Mouse (Mus musculus) heart, postnatal 0 days (tissue): ENCODE data around the gene Plaur.

ENCODE experiments used
- CTCF ChIP-seq: IDR thresholded peaks from 2 replicates; pipeline ENCODE4 v1.5.1; 2016; ENCODE audit warnings: antibody characterized with exemption, control low read depth, low read depth
- EP300 ChIP-seq: IDR thresholded peaks from 2 replicates; pipeline ENCODE4 v1.6.1; 2016; ENCODE audit warnings: antibody characterized with exemption, low read depth

DNA sequence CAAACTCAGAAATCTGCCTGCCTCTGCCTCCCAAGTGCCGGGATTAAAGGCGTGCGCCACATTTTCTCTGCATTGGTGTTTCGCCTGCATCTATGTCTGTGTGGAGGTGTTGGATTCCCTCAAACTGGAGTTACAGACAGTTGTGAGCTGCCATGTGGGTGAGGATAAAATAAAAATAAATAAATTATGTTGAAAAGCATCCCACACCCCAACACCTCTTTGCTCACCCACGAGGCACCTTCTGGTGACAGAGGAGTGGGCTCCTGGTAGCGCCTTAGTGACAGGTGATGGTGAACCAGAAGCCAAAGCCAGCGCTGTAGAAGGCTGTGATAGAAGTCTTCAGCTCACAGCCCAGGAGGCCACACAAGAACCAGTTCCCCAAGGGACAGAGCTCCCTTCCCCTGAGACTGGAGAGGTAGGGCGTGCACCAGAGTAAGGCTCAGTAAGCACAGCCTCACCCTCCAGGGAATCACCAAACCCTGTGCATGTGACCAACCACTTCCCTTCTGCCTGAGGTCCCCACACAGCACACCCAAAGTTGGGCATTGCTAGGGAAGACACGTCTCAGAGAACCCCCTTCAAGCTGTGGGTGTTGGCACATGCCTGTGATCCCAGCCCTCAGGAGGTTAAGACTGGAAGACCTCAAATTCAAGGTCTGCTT lies 16.9 kb upstream of the Plaur start:
- TF ChIP-seq CTCF (no peak), EP300 (no peak)
